Mouse (Mus musculus) lung, postnatal 0 days (tissue): ENCODE measurements around the gene Fbxo39. TPM values are rescaled to one million over a fixed set of nuclear protein-coding genes. Genes with fewer than 3 reads are reported as not detected.

Experiments
- ATAC-seq: fragments of 200-750 bp; cut with Nextera tagmentation; 2 replicates; pipeline ENCODE4 v1.8.0; 2017; ENCODE audit warnings: moderate library complexity
- DNase-seq: peaks from one replicate; pipeline ENCODE4 v3.0.0-alpha.2; 2016; ENCODE audit warnings: low spot score
- H3K27ac ChIP-seq: fragments of 300-500 bp; sonication (generic); 2 replicates; pipeline ENCODE4 v1.5.1; 2014; ENCODE audit warnings: antibody characterized with exemption, mild to moderate bottlenecking, low read length, mixed read lengths
- H3K27me3 ChIP-seq: fragments of 300-500 bp; sonication (generic); replicated peaks from 2 replicates; pipeline ENCODE4 v1.6.1; 2014; ENCODE audit warnings: low read length, mixed read lengths; ENCODE audit not compliant: insufficient read depth
- H3K36me3 ChIP-seq: fragments of 300-500 bp; sonication (generic); 2 replicates; pipeline ENCODE4 v1.6.1; 2014; ENCODE audit warnings: low read length, mixed read lengths; ENCODE audit not compliant: insufficient read depth
- H3K4me1 ChIP-seq: fragments of 300-500 bp; sonication (generic); 2 replicates; pipeline ENCODE4 v1.6.1; 2014; ENCODE audit warnings: antibody characterized with exemption, low read depth, low read length, mixed read lengths; ENCODE audit not compliant: insufficient read depth
- H3K4me2 ChIP-seq: fragments of 300-500 bp; sonication (generic); replicated peaks from 2 replicates; pipeline ENCODE4 v1.6.1; 2014; ENCODE audit warnings: low read depth, mild to moderate bottlenecking, low read length, moderate library complexity, mixed read lengths
- H3K4me3 ChIP-seq: fragments of 300-500 bp; sonication (generic); 2 replicates; pipeline ENCODE4 v1.5.1; 2014; ENCODE audit warnings: low read depth, low read length
- H3K9ac ChIP-seq: fragments of 300-500 bp; sonication (generic); replicated peaks from 2 replicates; pipeline ENCODE4 v1.6.1; 2014; ENCODE audit warnings: low read depth, mild to moderate bottlenecking
- H3K9me3 ChIP-seq: fragments of 300-500 bp; sonication (generic); 2 replicates; pipeline ENCODE4 v1.6.1; 2016; ENCODE audit warnings: low read length, mixed read lengths
- CTCF ChIP-seq: IDR thresholded peaks from 2 replicates; pipeline ENCODE4 v1.5.1; 2016; ENCODE audit warnings: antibody characterized with exemption, mild to moderate bottlenecking
- EP300 ChIP-seq: IDR thresholded peaks from 2 replicates; pipeline ENCODE4 v1.6.1; 2016; ENCODE audit warnings: antibody characterized with exemption, mild to moderate bottlenecking, control low read depth
- WGBS: fragments of 180-500 bp; shearing (Covaris S2); extraction: QIAGEN DNeasy Blood & Tissue Kit; methylation state at CpG from one replicate; pipeline ENCODE4 v1.1.7; 2014; 5-methylcytosine and 5-hydroxymethylcytosine counted together
- polyA plus RNA-seq: library from polyadenylated mRNA; unstranded; fragments of >200 nt; fragmentation: Nextera tagmentation; extraction: Ambion mirVana; gene quantifications from 2 replicates; pipeline ENCODE4 v1.2.1, GENCODE M21; 2015

The Fbxo39 gene
- polyA plus RNA-seq, 1 experiment from 2014 or later, result not detected

DNA sequence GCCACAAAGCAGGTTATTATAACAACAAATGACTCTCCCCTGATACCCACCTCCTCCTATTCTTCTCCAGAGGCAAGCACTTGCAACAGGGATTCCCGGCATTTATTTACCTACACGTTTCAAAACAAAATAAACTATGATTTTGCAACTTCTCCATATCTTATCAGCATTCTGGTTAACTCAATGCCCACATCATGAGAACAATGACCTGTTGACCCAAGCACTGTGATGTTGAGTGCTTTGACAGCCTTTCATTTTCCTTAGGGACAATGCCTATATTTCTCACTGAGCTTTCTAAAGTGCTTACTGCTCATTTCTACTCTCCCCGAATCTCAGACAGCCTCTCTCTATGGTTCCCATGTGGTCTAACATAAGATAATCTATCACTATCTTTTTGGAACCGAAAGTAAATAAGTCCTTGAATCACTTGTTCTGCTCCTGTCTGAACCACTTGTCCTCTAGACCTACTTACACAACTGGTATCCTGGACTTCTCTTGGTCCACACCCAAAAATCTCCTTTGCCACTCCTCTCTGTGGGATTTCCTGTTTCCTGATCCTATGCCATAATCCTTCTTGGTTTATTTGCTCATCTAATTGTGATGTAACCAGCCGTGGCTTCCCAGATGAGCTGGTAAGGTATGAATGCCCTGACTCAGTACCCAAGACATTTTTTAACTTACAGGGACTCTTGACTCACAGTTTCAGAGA is 32.9 kb upstream of the Fbxo39 start:
- H3K4me1 ChIP-seq, result no peaks in the 10 kb centered on the region
- H3K27ac ChIP-seq, result no peak overlapping the region
- no peak overlapping the region for H3K4me2 ChIP-seq
- ATAC-seq, result no peak
- no peaks in the 10 kb centered on the region for H3K27me3 ChIP-seq
- DNase-seq, result no peak
- TF ChIP-seq EP300 (no peak), CTCF (no peak)
- H3K9ac ChIP-seq, result no peak overlapping the region
- WGBS, result 54% methylated on average over 5 of the region's 5 CpGs
- no peaks in the 10 kb centered on the region for H3K9me3 ChIP-seq
- no peak overlapping the region for H3K4me3 ChIP-seq
- no peaks in the 10 kb centered on the region for H3K36me3 ChIP-seq

DNA sequence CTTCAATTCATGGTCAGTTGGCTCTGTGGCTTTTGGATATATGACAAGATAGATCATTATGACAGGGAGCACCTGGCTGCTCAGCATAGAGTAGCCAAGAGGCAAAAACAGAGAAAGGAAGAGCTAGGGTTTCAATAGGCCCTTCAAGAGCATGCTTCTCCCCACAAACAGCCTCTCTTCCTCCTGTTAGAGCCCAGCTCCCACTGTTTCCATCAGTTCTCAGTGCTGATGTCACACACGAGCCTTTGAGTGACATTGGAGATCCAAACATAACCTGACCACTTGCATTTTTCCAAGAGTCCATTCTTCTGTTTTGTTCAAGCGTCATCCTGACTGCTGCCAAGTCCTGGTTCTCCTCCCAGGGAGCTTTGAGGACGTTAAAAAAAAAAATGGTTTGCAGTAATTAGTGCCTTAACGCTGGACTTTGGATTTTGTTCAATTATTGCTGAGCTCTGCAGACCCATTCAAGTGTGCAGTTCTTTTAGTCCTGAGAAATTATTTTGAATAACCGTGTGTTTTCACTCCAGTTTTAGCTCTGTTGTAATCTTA is 32.3 kb upstream of the Fbxo39 start:
- H3K27me3 ChIP-seq, result no peaks in the 10 kb centered on the region
- no peak overlapping the region for H3K4me3 ChIP-seq
- H3K36me3 ChIP-seq, result no peaks in the 10 kb centered on the region
- WGBS, result 49% methylated on average over 5 of the region's 5 CpGs
- H3K4me2 ChIP-seq, result no peak overlapping the region
- no peak for DNase-seq
- no peaks in the 10 kb centered on the region for H3K9me3 ChIP-seq
- no peak for TF ChIP-seq CTCF
- TF ChIP-seq EP300, result no peak
- no peak for ATAC-seq
- no peak overlapping the region for H3K9ac ChIP-seq
- no peak overlapping the region for H3K27ac ChIP-seq
- no peaks in the 10 kb centered on the region for H3K4me1 ChIP-seq

GRCm38 (mm10) chr11:72283486-72284224 is 30.6 kb upstream of the Fbxo39 start:
- H3K27me3 ChIP-seq, result no peaks in the 10 kb centered on the region
- no peaks in the 10 kb centered on the region for H3K9me3 ChIP-seq
- H3K36me3 ChIP-seq, result no peaks in the 10 kb centered on the region
- H3K4me2 ChIP-seq, result no peak overlapping the region
- H3K9ac ChIP-seq, result no peak overlapping the region
- DNase-seq, result no peak
- no peaks in the 10 kb centered on the region for H3K4me1 ChIP-seq
- ATAC-seq, result no peak
- H3K27ac ChIP-seq, result no peak overlapping the region
- WGBS, result 82% methylated on average over 15 of the region's 16 CpGs
- H3K4me3 ChIP-seq, result no peak overlapping the region
- TF ChIP-seq EP300 (no peak), CTCF (no peak)

DNA sequence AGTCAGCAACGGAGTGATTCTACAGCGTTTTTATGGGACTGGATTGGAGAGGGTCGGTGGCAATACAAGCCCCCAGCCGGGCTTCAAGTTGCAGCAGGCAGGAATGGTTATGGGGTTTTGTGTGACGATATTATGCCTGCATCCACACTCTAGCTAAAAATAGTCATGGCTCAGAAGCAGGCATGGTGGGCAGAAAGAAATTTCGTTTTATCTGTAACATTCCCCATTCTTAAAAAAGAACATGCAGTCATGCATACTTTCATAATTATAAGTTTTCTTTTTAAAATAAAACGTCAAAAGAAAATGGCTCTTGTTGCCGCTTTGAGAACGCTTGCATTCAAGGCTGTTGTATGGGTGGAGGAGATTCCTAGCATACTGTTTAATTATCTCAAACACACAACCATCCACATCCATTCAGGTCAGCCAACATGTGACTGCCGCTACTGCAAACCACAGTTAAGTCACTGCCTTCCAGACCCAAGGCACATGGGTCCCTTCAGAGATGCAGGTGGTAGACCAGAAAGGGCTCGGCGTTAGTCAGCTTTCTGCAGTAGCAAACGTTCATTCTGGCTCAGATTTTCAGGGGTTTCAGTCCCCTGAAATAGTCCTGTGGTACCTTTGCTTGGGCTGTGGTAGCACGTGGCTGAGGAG is 29.6 kb upstream of the Fbxo39 start:
- Histone ChIP-seq H3K27ac (no peak overlapping the region), H3K9me3 (no peaks in the 10 kb centered on the region), H3K4me3 (no peak overlapping the region), H3K36me3 (no peaks in the 10 kb centered on the region), H3K4me1 (no peaks in the 10 kb centered on the region), H3K27me3 (no peaks in the 10 kb centered on the region), H3K9ac (no peak overlapping the region), H3K4me2 (no peak overlapping the region)
- ATAC-seq, result no peak
- TF ChIP-seq EP300 (no peak), CTCF (no peak)
- WGBS, result 74% methylated on average over 14 of the region's 14 CpGs
- no peak for DNase-seq

GRCm38 (mm10) chr11:72285971-72286480 is 28.2 kb upstream of the Fbxo39 start:
- ATAC-seq, result no peak
- 71% methylated on average over 6 of the region's 6 CpGs for WGBS
- no peak for TF ChIP-seq EP300
- TF ChIP-seq CTCF, result no peak
- H3K36me3 ChIP-seq, result no peaks in the 10 kb centered on the region
- no peak for DNase-seq
- no peaks in the 10 kb centered on the region for H3K4me1 ChIP-seq
- H3K27me3 ChIP-seq, result no peaks in the 10 kb centered on the region
- no peak overlapping the region for H3K4me3 ChIP-seq
- H3K4me2 ChIP-seq, result no peak overlapping the region
- no peak overlapping the region for H3K27ac ChIP-seq
- no peak overlapping the region for H3K9ac ChIP-seq
- no peaks in the 10 kb centered on the region for H3K9me3 ChIP-seq

- 65% methylated on average over 3 of the region's 3 CpGs for WGBS
- Histone ChIP-seq H3K9ac (no peak overlapping the region), H3K27ac (no peak overlapping the region), H3K9me3 (no peaks in the 10 kb centered on the region), H3K4me1 (no peaks in the 10 kb centered on the region), H3K4me3 (no peak overlapping the region), H3K27me3 (no peaks in the 10 kb centered on the region), H3K36me3 (no peaks in the 10 kb centered on the region), H3K4me2 (no peak overlapping the region)
- ATAC-seq, result no peak
- DNase-seq, result no peak
- no peak for TF ChIP-seq EP300
- TF ChIP-seq CTCF, result no peak
Measured at GRCm38 (mm10) chr11:72286651-72287050, 27.6 kb upstream of the Fbxo39 start.
